Mouse (Mus musculus) CD4-positive helper T cell, adult 2 months (primary cell): ENCODE measurements around the gene Ech1.
A peak's percentile ranks its signal among the peaks of the same experiment; 100 is the strongest.

ENCODE experiments used
- DNase-seq: peaks from one replicate; pipeline ENCODE4 v3.0.0-alpha.2; 2012; ENCODE audit warnings: low read depth, missing footprints, low spot score

Gene Ech1

GRCm38 (mm10) chr7:28802846-28803588, 22.0 kb upstream of the Ech1 start:
- DNase-seq = peak; percentile 52

- DNase-seq = no peak
Measured at GRCm38 (mm10) chr7:28803756-28804155, 21.3 kb upstream of the Ech1 start.

- peak; percentile 74 for DNase-seq
Measured at GRCm38 (mm10) chr7:28806869-28807268, 18.1 kb upstream of the Ech1 start.

GRCm38 (mm10) chr7:28807641-28808220, 17.3 kb upstream of the Ech1 start:
- DNase-seq = no peak

GRCm38 (mm10) chr7:28808221-28808941, 16.6 kb upstream of the Ech1 start, which contains the start of gene Hnrnpl:
Gene Hnrnpl (plus strand): TSS chr7:28808541.
- DNase-seq = peak; percentile 87

- DNase-seq = peak; percentile 95
Measured at GRCm38 (mm10) chr7:28808957-28809393, 16.0 kb upstream of the Ech1 start.

- DNase-seq = peak; percentile 90
Measured at GRCm38 (mm10) chr7:28809401-28810089, 15.5 kb upstream of the Ech1 start.

GRCm38 (mm10) chr7:28810107-28811066, 14.6 kb upstream of the Ech1 start:
- peak; percentile 99 for DNase-seq

GRCm38 (mm10) chr7:28811228-28811627, 13.8 kb upstream of the Ech1 start:
- peak; percentile 97 for DNase-seq

- DNase-seq = no peak
Measured at GRCm38 (mm10) chr7:28811640-28812275, 13.3 kb upstream of the Ech1 start.

GRCm38 (mm10) chr7:28812436-28812835, 12.6 kb upstream of the Ech1 start:
- peak; percentile 42 for DNase-seq

- DNase-seq = peak; percentile 58
Measured at GRCm38 (mm10) chr7:28812949-28813348, 12.1 kb upstream of the Ech1 start.

- no peak for DNase-seq
Measured at GRCm38 (mm10) chr7:28814306-28815034, 10.5 kb upstream of the Ech1 start.

- DNase-seq = no peak
Measured at GRCm38 (mm10) chr7:28815230-28815629, 9.8 kb upstream of the Ech1 start.

- peak; percentile 49 for DNase-seq
Measured at GRCm38 (mm10) chr7:28816201-28816600, 8.8 kb upstream of the Ech1 start.

GRCm38 (mm10) chr7:28816920-28817319, 8.1 kb upstream of the Ech1 start:
- DNase-seq = no peak

- no peak for DNase-seq
Measured at GRCm38 (mm10) chr7:28817524-28817923, 7.5 kb upstream of the Ech1 start.

GRCm38 (mm10) chr7:28817957-28818356, 7.1 kb upstream of the Ech1 start:
- DNase-seq = no peak

GRCm38 (mm10) chr7:28818436-28818835, 6.6 kb upstream of the Ech1 start:
- DNase-seq = peak; percentile 5
